9 mouse cellular contexts compared by ENCODE assay signal in genomic region chr17:12045861-12046273, GRCm38 (mm10).
DNase-seq lines count a peak whose midpoint lies in the region; ATAC-seq and TF ChIP-seq lines count a peak whose summit lies in the region.
"Had no signal": no experiment of that assay in that cellular context is flagged by ENCODE, and none has a peak within 500 bp of the region (broad histone marks: within the 10 kb centered on the region; RNA-seq: fewer than 3 reads in every experiment).

No protein-coding gene starts in this region.

- H3K36me3 ChIP-seq in forebrain, embryonic 13.5 days (ENCODE audit: poor library complexity, severe bottlenecking), result no peaks in the 10 kb centered on the region
- H3K36me3 ChIP-seq in forebrain, embryonic 12.5 days (replicated peaks), result no peaks in the 10 kb centered on the region
- H3K36me3 ChIP-seq in G1E (replicated peaks), result no peaks in the 10 kb centered on the region
- H3K36me3 ChIP-seq in embryonic facial prominence, embryonic 14.5 days (ENCODE audit: control insufficient read depth, insufficient read depth, low read length), result no peaks in the 10 kb centered on the region
- H3K36me3 ChIP-seq: limb, embryonic 12.5 days had no signal

- H3K9ac ChIP-seq in forebrain, embryonic 13.5 days, result no peak overlapping the region
- H3K9ac ChIP-seq in forebrain, embryonic 12.5 days, result no peak overlapping the region
- H3K9ac ChIP-seq in embryonic facial prominence, embryonic 14.5 days (ENCODE audit: low read depth, low read length), result no peak overlapping the region
- H3K9ac ChIP-seq: limb, embryonic 12.5 days had no signal

- peak overlapping the region; percentile 51 for H3K27ac ChIP-seq in forebrain, embryonic 13.5 days
- H3K27ac ChIP-seq in forebrain, embryonic 12.5 days, result no peak overlapping the region
- no peak overlapping the region; the same call in 1 of the 2 replicates for H3K27ac ChIP-seq in embryonic facial prominence, embryonic 14.5 days (replicated peaks; ENCODE audit: low read depth, low read length)
- H3K27ac ChIP-seq: limb, embryonic 12.5 days had no signal

- peaks cover 30% of the 10 kb centered on the region for H3K4me1 ChIP-seq in forebrain, embryonic 13.5 days
- peaks cover 8% of the 10 kb centered on the region for H3K4me1 ChIP-seq in forebrain, embryonic 12.5 days
- peaks cover 56% of the 10 kb centered on the region for H3K4me1 ChIP-seq in G1E (ENCODE audit: insufficient read depth, low read depth, low read length)
- peaks cover 7% of the 10 kb centered on the region for H3K4me1 ChIP-seq in embryonic facial prominence, embryonic 14.5 days (ENCODE audit: control insufficient read depth, insufficient read depth, low read length)

- no peak for TF ChIP-seq CTCF in G1E (IDR thresholded peaks at IDR 0.05; ENCODE audit: low read depth, low read length)

- H3K4me2 ChIP-seq in forebrain, embryonic 13.5 days, result no peak overlapping the region
- no peak overlapping the region for H3K4me2 ChIP-seq in forebrain, embryonic 12.5 days
- no peak overlapping the region for H3K4me2 ChIP-seq in embryonic facial prominence, embryonic 14.5 days (ENCODE audit: low read depth, low read length)
- H3K4me2 ChIP-seq: limb, embryonic 12.5 days had no signal

- H3K9me3 ChIP-seq in forebrain, embryonic 13.5 days (replicated peaks), result no peaks in the 10 kb centered on the region
- no peaks in the 10 kb centered on the region for H3K9me3 ChIP-seq in forebrain, embryonic 12.5 days
- no peaks in the 10 kb centered on the region for H3K9me3 ChIP-seq in G1E (replicated peaks)
- H3K9me3 ChIP-seq in embryonic facial prominence, embryonic 14.5 days (ENCODE audit: control insufficient read depth, low read length), result no peaks in the 10 kb centered on the region
- H3K9me3 ChIP-seq: limb, embryonic 12.5 days had no signal

- no peak for DNase-seq in G1E (ENCODE audit: low spot score)
- peak; percentile 42 for DNase-seq in embryonic facial prominence, embryonic 14.5 days (ENCODE audit: low spot score)
- peak; percentile 54 to 79 for DNase-seq in layer of hippocampus, adult 18-20 months (ENCODE audit: low spot score in 2 of 2)
- no peak for DNase-seq in kidney, adult 8-10 months
- DNase-seq in embryo, embryonic 10 days (ENCODE audit: low spot score), result no peak
- DNase-seq in kidney, postnatal 4 days, result no peak

- ATAC-seq in forebrain, embryonic 13.5 days, result peak; percentile 81
- ATAC-seq in forebrain, embryonic 12.5 days (ENCODE audit: low FRiP score), result no peak
- no peak for ATAC-seq in G1E (ENCODE audit: extremely low read depth, insufficient number of reproducible peaks, low FRiP score, poor library complexity, severe bottlenecking)
- ATAC-seq in embryonic facial prominence, embryonic 14.5 days (ENCODE audit: low read depth), result peak; percentile 46

- no peaks in the 10 kb centered on the region for H3K27me3 ChIP-seq in forebrain, embryonic 13.5 days
- H3K27me3 ChIP-seq in forebrain, embryonic 12.5 days, result peaks cover 13% of the 10 kb centered on the region; the same call in 1 of the 2 replicates
- peaks cover 4% of the 10 kb centered on the region; the same call in 1 of the 2 replicates for H3K27me3 ChIP-seq in G1E (ENCODE audit: insufficient read depth, low read length)
- H3K27me3 ChIP-seq in embryonic facial prominence, embryonic 14.5 days (replicated peaks; ENCODE audit: control insufficient read depth, insufficient read depth, low read length), result no peaks in the 10 kb centered on the region

- WGBS in forebrain, embryonic 13.5 days, result 58% methylated on average over 5 of the region's 5 CpGs
- 65% methylated on average over 5 of the region's 5 CpGs for WGBS in forebrain, embryonic 12.5 days
- WGBS in embryonic facial prominence, embryonic 14.5 days, result 39% methylated on average over 5 of the region's 5 CpGs

- no peak overlapping the region for H3K4me3 ChIP-seq in forebrain, embryonic 13.5 days
- no peak overlapping the region for H3K4me3 ChIP-seq in forebrain, embryonic 12.5 days (replicated peaks)
- peak overlapping the region; percentile 45; the same call in 1 of the 2 replicates for H3K4me3 ChIP-seq in G1E (ENCODE audit: low read depth, low read length)
- no peak overlapping the region for H3K4me3 ChIP-seq in embryonic facial prominence, embryonic 14.5 days (ENCODE audit: low read depth, low read length)
- H3K4me3 ChIP-seq: limb, embryonic 12.5 days had no signal

Comparison
In these comparisons a context has a peak if more than half of its experiments do, and no peak if none do; other contexts are left out.
1. ATAC-seq: peak in forebrain, embryonic 13.5 days (single experiment) and embryonic facial prominence, embryonic 14.5 days (single experiment); none in forebrain, embryonic 12.5 days (single experiment) and G1E (single experiment).
2. DNase-seq: peak in embryonic facial prominence, embryonic 14.5 days (single experiment) and layer of hippocampus, adult 18-20 months (2 of 2); none in G1E (single experiment), kidney, adult 8-10 months (0 of 2), embryo, embryonic 10 days (single experiment) and kidney, postnatal 4 days (0 of 2).